Mouse (Mus musculus): ENCODE data around the gene Il27ra. TPM values are rescaled to one million over a fixed set of nuclear protein-coding genes. Genes with fewer than 3 reads are reported as not detected.

The Il27ra gene
- 1.6 TPM for polyA plus RNA-seq (2014; fragmentation: Illumina TruSeq; extraction: RNeasy Lipid Tissue Mini Kit (QIAGEN cat#74804); ENCODE audit: low read depth, low replicate concordance)

GRCm38 (mm10) chr8:84042066-84042947, at the start of gene Il27ra:
Gene Il27ra (minus strand): TSS chr8:84042589.

GRCm38 (mm10) chr8:84066291-84066930, 24.0 kb upstream of the Il27ra start, which contains the start of gene Rfx1:
Gene Rfx1 (plus strand): TSS chr8:84066834.

GRCm38 (mm10) chr8:84065037-84065436, 22.6 kb upstream of the Il27ra start, which contains the start of gene Gm10643:
Gene Gm10643 (minus strand): TSS chr8:84065137.

GRCm38 (mm10) chr8:84044900-84045299, 2.5 kb upstream of the Il27ra start, which contains the start of gene Rln3:
Gene Rln3 (minus strand): TSS chr8:84045000.

GRCm38 (mm10) chr8:84021096-84021495, 21.3 kb downstream of the Il27ra start, which contains the start of gene Palm3:
Gene Palm3 (plus strand): TSS chr8:84021471.

GRCm38 (mm10) chr8:84011705-84012498, 30.5 kb downstream of the Il27ra start, which contains the start of gene 2210011C24Rik:
Gene 2210011C24Rik (minus strand): TSS chr8:84012171.

GRCm38 (mm10) chr8:84001281-84002000, 40.9 kb downstream of the Il27ra start, which contains the start of gene 1700067K01Rik:
Gene 1700067K01Rik (plus strand): TSS chr8:84001502.

GRCm38 (mm10) chr8:83997511-83998141, 44.8 kb downstream of the Il27ra start, which contains the start of gene Samd1:
Gene Samd1 (plus strand): TSS chr8:83997672.

Other genes starting within 250 kb of the Il27ra start
- 25.2 TPM for gene Adgrl1, start 142.5 kb downstream of the Il27ra start, polyA plus RNA-seq (2014; fragmentation: Illumina TruSeq; extraction: RNeasy Lipid Tissue Mini Kit (QIAGEN cat#74804); ENCODE audit: low read depth, low replicate concordance)
- gene Gm10644, start 87.4 kb downstream of the Il27ra start, polyA plus RNA-seq (2014; fragmentation: Illumina TruSeq; extraction: RNeasy Lipid Tissue Mini Kit (QIAGEN cat#74804); ENCODE audit: low read depth, low replicate concordance), result 2.4 TPM
- 2.9 TPM for gene Asf1b, start 87.1 kb downstream of the Il27ra start, polyA plus RNA-seq (2014; fragmentation: Illumina TruSeq; extraction: RNeasy Lipid Tissue Mini Kit (QIAGEN cat#74804); ENCODE audit: low read depth, low replicate concordance)
- gene Prkaca, start 69.6 kb downstream of the Il27ra start, polyA plus RNA-seq (2014; fragmentation: Illumina TruSeq; extraction: RNeasy Lipid Tissue Mini Kit (QIAGEN cat#74804); ENCODE audit: low read depth, low replicate concordance), result 84.4 TPM
- 24.6 TPM for gene Samd1, start 44.9 kb downstream of the Il27ra start, polyA plus RNA-seq (2014; fragmentation: Illumina TruSeq; extraction: RNeasy Lipid Tissue Mini Kit (QIAGEN cat#74804); ENCODE audit: low read depth, low replicate concordance)
- 1.3 TPM for gene 1700067K01Rik, start 41.1 kb downstream of the Il27ra start, polyA plus RNA-seq (2014; fragmentation: Illumina TruSeq; extraction: RNeasy Lipid Tissue Mini Kit (QIAGEN cat#74804); ENCODE audit: low read depth, low replicate concordance)
- gene 2210011C24Rik, start 30.4 kb downstream of the Il27ra start, polyA plus RNA-seq (2014; fragmentation: Illumina TruSeq; extraction: RNeasy Lipid Tissue Mini Kit (QIAGEN cat#74804); ENCODE audit: low read depth, low replicate concordance), result 0.62 TPM
- gene Palm3, start 21.1 kb downstream of the Il27ra start, polyA plus RNA-seq (2014; fragmentation: Illumina TruSeq; extraction: RNeasy Lipid Tissue Mini Kit (QIAGEN cat#74804); ENCODE audit: low read depth, low replicate concordance), result 1.3 TPM
- gene Rln3, start 2.4 kb upstream of the Il27ra start, polyA plus RNA-seq (2014; fragmentation: Illumina TruSeq; extraction: RNeasy Lipid Tissue Mini Kit (QIAGEN cat#74804); ENCODE audit: low read depth, low replicate concordance), result not detected
- 2.3 TPM for gene Gm10643, start 22.5 kb upstream of the Il27ra start, polyA plus RNA-seq (2014; fragmentation: Illumina TruSeq; extraction: RNeasy Lipid Tissue Mini Kit (QIAGEN cat#74804); ENCODE audit: low read depth, low replicate concordance)
- 11.2 TPM for gene Rfx1, start 24.2 kb upstream of the Il27ra start, polyA plus RNA-seq (2014; fragmentation: Illumina TruSeq; extraction: RNeasy Lipid Tissue Mini Kit (QIAGEN cat#74804); ENCODE audit: low read depth, low replicate concordance)
- gene Dcaf15, start 62.2 kb upstream of the Il27ra start, polyA plus RNA-seq (2014; fragmentation: Illumina TruSeq; extraction: RNeasy Lipid Tissue Mini Kit (QIAGEN cat#74804); ENCODE audit: low read depth, low replicate concordance), result 14.2 TPM
- 0.40 TPM for gene Podnl1, start 83.4 kb upstream of the Il27ra start, polyA plus RNA-seq (2014; fragmentation: Illumina TruSeq; extraction: RNeasy Lipid Tissue Mini Kit (QIAGEN cat#74804); ENCODE audit: low read depth, low replicate concordance)
- gene Cc2d1a, start 105.3 kb upstream of the Il27ra start, polyA plus RNA-seq (2014; fragmentation: Illumina TruSeq; extraction: RNeasy Lipid Tissue Mini Kit (QIAGEN cat#74804); ENCODE audit: low read depth, low replicate concordance), result 21.9 TPM
- 2.8 TPM for gene 4930432K21Rik, start 105.4 kb upstream of the Il27ra start, polyA plus RNA-seq (2014; fragmentation: Illumina TruSeq; extraction: RNeasy Lipid Tissue Mini Kit (QIAGEN cat#74804); ENCODE audit: low read depth, low replicate concordance)
- gene Nanos3, start 142.6 kb upstream of the Il27ra start, polyA plus RNA-seq (2014; fragmentation: Illumina TruSeq; extraction: RNeasy Lipid Tissue Mini Kit (QIAGEN cat#74804); ENCODE audit: low read depth, low replicate concordance), result not detected
- 5.1 TPM for gene Zswim4, start 194.5 kb upstream of the Il27ra start, polyA plus RNA-seq (2014; fragmentation: Illumina TruSeq; extraction: RNeasy Lipid Tissue Mini Kit (QIAGEN cat#74804); ENCODE audit: low read depth, low replicate concordance)
- gene D8Ertd738e, start 207.1 kb upstream of the Il27ra start, polyA plus RNA-seq (2014; fragmentation: Illumina TruSeq; extraction: RNeasy Lipid Tissue Mini Kit (QIAGEN cat#74804); ENCODE audit: low read depth, low replicate concordance), result 193 TPM
- gene Mri1, start 214.7 kb upstream of the Il27ra start, polyA plus RNA-seq (2014; fragmentation: Illumina TruSeq; extraction: RNeasy Lipid Tissue Mini Kit (QIAGEN cat#74804); ENCODE audit: low read depth, low replicate concordance), result 18.5 TPM
- gene Ccdc130, start 227.8 kb upstream of the Il27ra start, polyA plus RNA-seq (2014; fragmentation: Illumina TruSeq; extraction: RNeasy Lipid Tissue Mini Kit (QIAGEN cat#74804); ENCODE audit: low read depth, low replicate concordance), result 15.2 TPM